10 mouse cellular contexts compared by ENCODE assay signal in genomic region chr1:127203231-127203764, GRCm38 (mm10). TPM values are rescaled to one million over a fixed set of nuclear protein-coding genes. Genes with fewer than 3 reads are reported as not detected.
DNase-seq lines count a peak whose midpoint lies in the region; ATAC-seq and TF ChIP-seq lines count a peak whose summit lies in the region.
"Had no signal": no experiment of that assay in that cellular context is flagged by ENCODE, and none has a peak within 500 bp of the region (broad histone marks: within the 10 kb centered on the region; RNA-seq: fewer than 3 reads in every experiment).

No protein-coding gene starts in this region.

- DNase-seq in cerebellum, adult 11 months: peak; percentile 17
- DNase-seq in layer of hippocampus, adult 18-20 months (ENCODE audit: low spot score in 2 of 2): peak; percentile 9 to 71
- no peak for DNase-seq in layer of hippocampus, adult 9-11 months
- DNase-seq in adrenal gland, postnatal 14 days: peak; percentile 44
- DNase-seq in retina, embryonic 14.5 days (ENCODE audit: low spot score): peak; percentile 62

- TF ChIP-seq CTCF in intestine, postnatal 0 days (IDR thresholded peaks at IDR 0.05; ENCODE audit: low read depth): peak; percentile 68

- 48% methylated on average over 4 of the region's 4 CpGs for WGBS in intestine, postnatal 0 days

- H3K9ac ChIP-seq in intestine, postnatal 0 days (ENCODE audit: low read depth, low read length): no peak overlapping the region
- H3K9ac ChIP-seq: embryonic facial prominence, embryonic 13.5 days; neural tube, embryonic 12.5 days had no signal

- no peak for ATAC-seq in cerebellum, adult (ENCODE audit: insufficient number of reproducible peaks, low FRiP score, low TSS enrichment)
- ATAC-seq in intestine, postnatal 0 days: no peak
- ATAC-seq in megakaryocyte-erythroid progenitor cell, adult 5-6 weeks (replicated peaks; ENCODE audit: low FRiP score, low TSS enrichment, poor library complexity, severe bottlenecking): no peak

- H3K27me3 ChIP-seq in intestine, postnatal 0 days (replicated peaks; ENCODE audit: control insufficient read depth, insufficient read depth, low read length): no peaks in the 10 kb centered on the region
- H3K27me3 ChIP-seq: embryonic facial prominence, embryonic 13.5 days; neural tube, embryonic 12.5 days had no signal

- no peaks in the 10 kb centered on the region for H3K9me3 ChIP-seq in intestine, postnatal 0 days (ENCODE audit: control insufficient read depth)
- H3K9me3 ChIP-seq: embryonic facial prominence, embryonic 13.5 days; neural tube, embryonic 12.5 days had no signal

- no peak overlapping the region for H3K27ac ChIP-seq in intestine, postnatal 0 days (ENCODE audit: low read depth, low read length)
- H3K27ac ChIP-seq: embryonic facial prominence, embryonic 13.5 days; neural tube, embryonic 12.5 days had no signal

- no peaks in the 10 kb centered on the region for H3K4me1 ChIP-seq in intestine, postnatal 0 days (replicated peaks; ENCODE audit: control insufficient read depth, insufficient read depth, low read length)

- H3K36me3 ChIP-seq in intestine, postnatal 0 days (ENCODE audit: control insufficient read depth, insufficient read depth): no peaks in the 10 kb centered on the region
- H3K36me3 ChIP-seq: embryonic facial prominence, embryonic 13.5 days; neural tube, embryonic 12.5 days had no signal

- no peak overlapping the region for H3K4me2 ChIP-seq in intestine, postnatal 0 days (replicated peaks; ENCODE audit: low read depth)

- no peak overlapping the region for H3K4me3 ChIP-seq in intestine, postnatal 0 days (ENCODE audit: low read depth, low read length)
- H3K4me3 ChIP-seq: embryonic facial prominence, embryonic 13.5 days; neural tube, embryonic 12.5 days had no signal

RNA-seq across cellular contexts. Expression of gene Mgat5, which starts 1.5 kb away (rescaled TPM):
- total RNA-seq in layer of hippocampus, adult 18-20 months (2021): 10 to 100 TPM; 48.4 to 48.7 TPM
- total RNA-seq in adrenal gland, postnatal 14 days (2021): 12.0 and 15.9 TPM in 2 replicates
- polyA plus RNA-seq in intestine, postnatal 0 days (2015; fragmentation: Nextera tagmentation; extraction: Ambion mirVana): 4.1 and 4.5 TPM in 2 replicates
- total RNA-seq in megakaryocyte-erythroid progenitor cell, adult 5-6 weeks (2014; fragmentation: Nextera tagmentation): 18.9 and 23.8 TPM in 2 replicates
- total RNA-seq in megakaryocyte-erythroid progenitor cell, adult 5-6 weeks (2017): 16.0 and 17.2 TPM in 2 replicates
